20 mouse cellular contexts compared by ENCODE assay signal in genomic region chr6:142395756-142396155, GRCm38 (mm10). TPM values are rescaled to one million over a fixed set of nuclear protein-coding genes. Genes with fewer than 3 reads are reported as not detected.
"Had no signal": no experiment of that assay in that cellular context is flagged by ENCODE, and none has a peak within 500 bp of the region (broad histone marks: within the 10 kb centered on the region; RNA-seq: fewer than 3 reads in every experiment).

No protein-coding gene starts in this region.

- H3K27ac ChIP-seq: lung, embryonic 15.5 days; macrophage; midbrain, embryonic 13.5 days; midbrain, embryonic 15.5 days; neural tube, embryonic 12.5 days; stomach, embryonic 15.5 days; stomach, postnatal 0 days had no signal

- H3K27me3 ChIP-seq: lung, embryonic 15.5 days; megakaryocyte, embryonic 14.5 days; midbrain, embryonic 13.5 days; midbrain, embryonic 15.5 days; neural tube, embryonic 12.5 days; stomach, embryonic 15.5 days had no signal

- H3K9me3 ChIP-seq: lung, embryonic 15.5 days; megakaryocyte, embryonic 14.5 days; midbrain, embryonic 13.5 days; midbrain, embryonic 15.5 days; neural tube, embryonic 12.5 days; stomach, embryonic 15.5 days had no signal

- H3K4me1 ChIP-seq: lung, embryonic 15.5 days; midbrain, embryonic 13.5 days; midbrain, embryonic 15.5 days; neural tube, embryonic 12.5 days; stomach, embryonic 15.5 days had no signal

- H3K9ac ChIP-seq: liver, postnatal 0 days; lung, embryonic 15.5 days; midbrain, embryonic 13.5 days; midbrain, embryonic 15.5 days; neural tube, embryonic 12.5 days; stomach, embryonic 15.5 days had no signal

- H3K4me3 ChIP-seq: lung, embryonic 15.5 days; megakaryocyte, embryonic 14.5 days; midbrain, embryonic 13.5 days; midbrain, embryonic 15.5 days; neural tube, embryonic 12.5 days; stomach, embryonic 15.5 days had no signal

- ATAC-seq: liver, postnatal 0 days; lung, postnatal 0 days; midbrain, embryonic 13.5 days; midbrain, embryonic 15.5 days had no signal

- H3K4me2 ChIP-seq: lung, embryonic 15.5 days; midbrain, embryonic 11.5 days; midbrain, embryonic 13.5 days; midbrain, embryonic 15.5 days; neural tube, embryonic 12.5 days; stomach, embryonic 15.5 days had no signal

- DNase-seq: liver, postnatal 0 days; lung, adult 2 months; lung, postnatal 14 days; lung, postnatal 36 days; right cerebral cortex, postnatal 14 days; thymus, adult 18-20 months; thymus, postnatal 14 days; thymus, postnatal 36 days had no signal

RNA-seq across cellular contexts. Expression of gene Spx, which starts 17.5 kb away (rescaled TPM):
- total RNA-seq: megakaryocyte progenitor cell, adult 5-6 weeks; monocyte, adult 5-6 weeks had no signal
- polyA plus RNA-seq: macrophage had no signal
